In genomic region chr13:80897411-80897810, GRCm38 (mm10) we compare ENCODE assay signal across 19 mouse cellular contexts. TPM values are rescaled to one million over a fixed set of nuclear protein-coding genes. Genes with fewer than 3 reads are reported as not detected.
A peak's percentile ranks its signal among the peaks of the same experiment; 100 is the strongest.
DNase-seq lines count a peak whose midpoint lies in the region; ATAC-seq and TF ChIP-seq lines count a peak whose summit lies in the region.
"Had no signal": no experiment of that assay in that cellular context is flagged by ENCODE, and none has a peak within 500 bp of the region (broad histone marks: within the 10 kb centered on the region; RNA-seq: fewer than 3 reads in every experiment).

No protein-coding gene starts in this region.

- H3K9ac ChIP-seq in limb, embryonic 11.5 days (ENCODE audit: low read length): no peak overlapping the region
- no peak overlapping the region for H3K9ac ChIP-seq in ES-Bruce4 (ENCODE audit: low read depth, poor library complexity, severe bottlenecking)
- H3K9ac ChIP-seq in forebrain, embryonic 16.5 days (replicated peaks; ENCODE audit: low read depth, low read length): no peak overlapping the region
- H3K9ac ChIP-seq: embryonic facial prominence, embryonic 12.5 days; heart, embryonic 12.5 days; liver, postnatal 0 days had no signal

- H3K4me1 ChIP-seq in limb, embryonic 11.5 days (ENCODE audit: control insufficient read depth, insufficient read depth, low read length): no peaks in the 10 kb centered on the region
- no peaks in the 10 kb centered on the region for H3K4me1 ChIP-seq in limb, embryonic 10.5 days
- peaks cover 2% of the 10 kb centered on the region for H3K4me1 ChIP-seq in ES-Bruce4 (ENCODE audit: control insufficient read depth, insufficient read depth, low read length)
- H3K4me1 ChIP-seq in forebrain, embryonic 16.5 days (replicated peaks; ENCODE audit: control insufficient read depth, insufficient read depth, low read length): no peaks in the 10 kb centered on the region
- H3K4me1 ChIP-seq: embryonic facial prominence, embryonic 12.5 days; heart, embryonic 12.5 days had no signal

- H3K9me3 ChIP-seq in limb, embryonic 11.5 days (ENCODE audit: control insufficient read depth, low read length): no peaks in the 10 kb centered on the region
- H3K9me3 ChIP-seq in limb, embryonic 10.5 days (replicated peaks): no peaks in the 10 kb centered on the region
- H3K9me3 ChIP-seq in ES-Bruce4 (replicated peaks; ENCODE audit: control insufficient read depth, insufficient read depth, low read length, poor library complexity, severe bottlenecking): no peaks in the 10 kb centered on the region
- H3K9me3 ChIP-seq in forebrain, embryonic 16.5 days (ENCODE audit: control insufficient read depth, low read length): no peaks in the 10 kb centered on the region
- H3K9me3 ChIP-seq: embryonic facial prominence, embryonic 12.5 days had no signal

- no peak for TF ChIP-seq POLR2A in ES-Bruce4 (IDR thresholded peaks at IDR 0.05; ENCODE audit: insufficient read depth, low read length)

- H3K27me3 ChIP-seq in limb, embryonic 11.5 days (ENCODE audit: control insufficient read depth, insufficient read depth, low read length): no peaks in the 10 kb centered on the region
- H3K27me3 ChIP-seq in limb, embryonic 10.5 days (ENCODE audit: low read depth, poor library complexity, severe bottlenecking): no peaks in the 10 kb centered on the region
- H3K27me3 ChIP-seq in ES-Bruce4 (ENCODE audit: control insufficient read depth, insufficient read depth, low read length, poor library complexity, severe bottlenecking): no peaks in the 10 kb centered on the region
- H3K27me3 ChIP-seq in forebrain, embryonic 16.5 days (replicated peaks; ENCODE audit: control insufficient read depth, insufficient read depth, low read length): no peaks in the 10 kb centered on the region
- H3K27me3 ChIP-seq: embryonic facial prominence, embryonic 12.5 days; heart, embryonic 12.5 days had no signal

- DNase-seq in adrenal gland, adult 2 months: peak; percentile 15
- DNase-seq in adrenal gland, postnatal 4 days (ENCODE audit: low spot score in 2 of 2): no peak
- DNase-seq in limb, embryonic 11.5 days (ENCODE audit: low spot score): no peak
- DNase-seq in limb, embryonic 10.5 days (ENCODE audit: low spot score): no peak
- DNase-seq in cerebellum, postnatal 36 days: no peak
- DNase-seq in thymus, postnatal 14 days: no peak
- DNase-seq: adrenal gland, postnatal 25 days; cerebellum, adult 8-10 months; heart, postnatal 36 days; kidney, adult 11 months; kidney, postnatal 25 days; liver, postnatal 0 days; thymus, adult 2 months had no signal

- H3K4me3 ChIP-seq in limb, embryonic 11.5 days (ENCODE audit: low read depth, low read length): no peak overlapping the region
- no peak overlapping the region for H3K4me3 ChIP-seq in limb, embryonic 10.5 days
- H3K4me3 ChIP-seq in ES-Bruce4 (ENCODE audit: low read depth, low read length): no peak overlapping the region
- no peak overlapping the region for H3K4me3 ChIP-seq in forebrain, embryonic 16.5 days (replicated peaks; ENCODE audit: low read length)
- H3K4me3 ChIP-seq: embryonic facial prominence, embryonic 12.5 days; heart, embryonic 12.5 days had no signal

- ATAC-seq in limb, embryonic 11.5 days (ENCODE audit: insufficient number of reproducible peaks, low FRiP score, low TSS enrichment, low read depth): 0 out of 2 replicates have a peak, but pooled peaks have one; percentile 13
- ATAC-seq in forebrain, embryonic 16.5 days: 0 out of 2 replicates have a peak, but pooled peaks have one; percentile 27
- ATAC-seq: CD4-positive, CD25-positive, alpha-beta regulatory T cell, adult 4 months; liver, postnatal 0 days had no signal

- WGBS in limb, embryonic 11.5 days: 86% methylated on average over 1 of the region's 1 CpGs
- WGBS in limb, embryonic 10.5 days: 66% methylated on average over 1 of the region's 1 CpGs
- WGBS in forebrain, embryonic 16.5 days: 79% methylated on average over 1 of the region's 1 CpGs

- peaks cover 8% of the 10 kb centered on the region; the same call in 1 of the 2 replicates for H3K36me3 ChIP-seq in limb, embryonic 11.5 days (ENCODE audit: control insufficient read depth, insufficient read depth, low read length)
- H3K36me3 ChIP-seq in limb, embryonic 10.5 days: peaks cover 55% of the 10 kb centered on the region
- H3K36me3 ChIP-seq in ES-Bruce4 (ENCODE audit: control insufficient read depth, insufficient read depth, low read length, poor library complexity, severe bottlenecking): peaks cover 19% of the 10 kb centered on the region
- peaks cover 27% of the 10 kb centered on the region for H3K36me3 ChIP-seq in forebrain, embryonic 16.5 days (ENCODE audit: control insufficient read depth, insufficient read depth)

- H3K4me2 ChIP-seq in limb, embryonic 11.5 days (ENCODE audit: low read depth, severe bottlenecking): no peak overlapping the region
- H3K4me2 ChIP-seq in forebrain, embryonic 16.5 days (ENCODE audit: low read length): no peak overlapping the region
- H3K4me2 ChIP-seq: embryonic facial prominence, embryonic 12.5 days; heart, embryonic 12.5 days had no signal

- no peak overlapping the region for H3K27ac ChIP-seq in limb, embryonic 11.5 days (replicated peaks; ENCODE audit: low read depth, low read length)
- no peak overlapping the region for H3K27ac ChIP-seq in limb, embryonic 10.5 days
- no peak overlapping the region; the same call in 1 of the 2 replicates for H3K27ac ChIP-seq in ES-Bruce4 (ENCODE audit: insufficient read depth, low read length)
- no peak overlapping the region for H3K27ac ChIP-seq in forebrain, embryonic 16.5 days (ENCODE audit: low read length)
- H3K27ac ChIP-seq: embryonic facial prominence, embryonic 12.5 days; macrophage had no signal

- no peak for TF ChIP-seq CTCF in ES-Bruce4 (IDR thresholded peaks at IDR 0.05; ENCODE audit: low read depth, low read length)

- TF ChIP-seq EP300 in ES-Bruce4 (IDR thresholded peaks at IDR 0.05; ENCODE audit: insufficient read depth, low read depth, low read length): 0 out of 2 replicates have a peak, but pooled peaks have one; percentile 18

RNA-seq across cellular contexts. Expression of gene Arrdc3, which starts 14.2 kb away (rescaled TPM):
- 100 to 1,000 TPM in 1 of 2 experiments, 10 to 100 TPM in 1; 79.3 to 112 TPM for total RNA-seq in adrenal gland, adult 2 months (2021)
- 26.9 and 34.5 TPM in 2 replicates for polyA plus RNA-seq in adrenal gland, adult 2 months (2012; rRNA removed)
- 100 to 1,000 TPM; 146 to 159 TPM for total RNA-seq in adrenal gland, postnatal 4 days (2021)
- 80.1 and 91.0 TPM in 2 replicates for polyA plus RNA-seq in limb, embryonic 11.5 days (2014; fragmentation: Nextera tagmentation; extraction: Ambion mirVana)
- 48.6 and 72.1 TPM in 2 replicates for polyA plus RNA-seq in limb, embryonic 10.5 days (2016; fragmentation: Nextera tagmentation; extraction: Ambion mirVana)
- 27.5 and 29.5 TPM in 2 replicates for polyA plus RNA-seq in ES-Bruce4 (2011; ENCODE audit: insufficient read depth, insufficient read length, low read depth, missing spikeins)
- polyA plus RNA-seq in forebrain, embryonic 16.5 days (2015; fragmentation: Nextera tagmentation; extraction: Ambion mirVana): 69.8 and 81.0 TPM in 2 replicates
